7 mouse cellular contexts compared by ENCODE assay signal in the genomic region with DNA sequence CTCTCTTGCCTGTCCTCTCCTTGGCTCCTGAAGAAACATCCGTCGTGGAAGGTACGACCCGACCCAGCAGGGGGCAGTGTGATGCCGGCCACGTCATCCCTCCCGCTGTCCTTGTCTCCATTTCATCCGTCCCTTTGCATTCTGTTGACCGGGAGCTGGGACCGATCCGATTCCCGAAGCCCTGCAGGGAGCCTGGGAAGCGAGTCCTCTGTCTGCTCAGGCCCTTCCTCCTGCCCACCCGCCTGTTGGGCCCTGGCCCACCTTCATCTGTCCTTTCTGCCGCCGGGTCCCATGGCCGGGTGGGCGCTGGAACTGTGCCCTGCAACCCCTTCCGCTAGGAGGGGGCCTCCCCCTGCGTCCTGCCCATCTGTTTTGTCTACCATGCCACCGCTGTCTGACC. TPM values are rescaled to one million over a fixed set of nuclear protein-coding genes. Genes with fewer than 3 reads are reported as not detected.
DNase-seq lines count a peak whose midpoint lies in the region; ATAC-seq lines count a peak whose summit lies in the region.

No protein-coding gene starts in this region.

- DNase-seq in adipocyte (ENCODE audit: low spot score), result peak; percentile 73
- peak; percentile 70 for DNase-seq in cerebellum, adult 9-11 months
- DNase-seq in gastrocnemius, adult 18-20 months (ENCODE audit: low spot score), result peak; percentile 87
- DNase-seq in hindbrain, embryonic 14.5 days (ENCODE audit: low spot score), result peak; percentile 69
- peak; percentile 79 for DNase-seq in limb, embryonic 11.5 days (ENCODE audit: low spot score)
- peak; percentile 55 for DNase-seq in urinary bladder, adult 2 months (ENCODE audit: low spot score)

- H3K27me3 ChIP-seq in hindbrain, embryonic 14.5 days (ENCODE audit: control insufficient read depth, insufficient read depth, low read length), result no peaks in the 10 kb centered on the region
- no peaks in the 10 kb centered on the region for H3K27me3 ChIP-seq in limb, embryonic 11.5 days (ENCODE audit: control insufficient read depth, insufficient read depth, low read length)
- no peaks in the 10 kb centered on the region for H3K27me3 ChIP-seq in midbrain, embryonic 16.5 days (ENCODE audit: control insufficient read depth, insufficient read depth, low read depth, low read length)

- H3K9me3 ChIP-seq in hindbrain, embryonic 14.5 days (ENCODE audit: control insufficient read depth, low read length), result no peaks in the 10 kb centered on the region
- H3K9me3 ChIP-seq in limb, embryonic 11.5 days (ENCODE audit: control insufficient read depth, low read length), result no peaks in the 10 kb centered on the region
- H3K9me3 ChIP-seq in midbrain, embryonic 16.5 days (replicated peaks; ENCODE audit: control insufficient read depth, low read length, poor library complexity, severe bottlenecking), result no peaks in the 10 kb centered on the region

- H3K4me2 ChIP-seq in hindbrain, embryonic 14.5 days (replicated peaks), result peak overlapping the region; percentile 35; the same call in 1 of the 2 replicates
- H3K4me2 ChIP-seq in limb, embryonic 11.5 days (ENCODE audit: low read depth, severe bottlenecking), result peak overlapping the region; percentile 32
- peak overlapping the region; percentile 48 for H3K4me2 ChIP-seq in midbrain, embryonic 16.5 days (ENCODE audit: low read length)

- peaks cover 14% of the 10 kb centered on the region for H3K4me1 ChIP-seq in hindbrain, embryonic 14.5 days (replicated peaks; ENCODE audit: control insufficient read depth, insufficient read depth, low read length)
- H3K4me1 ChIP-seq in limb, embryonic 11.5 days (ENCODE audit: control insufficient read depth, insufficient read depth, low read length), result peaks cover 20% of the 10 kb centered on the region
- peaks cover 22% of the 10 kb centered on the region for H3K4me1 ChIP-seq in midbrain, embryonic 16.5 days (ENCODE audit: control insufficient read depth, insufficient read depth, low read length)

- no peak overlapping the region for H3K4me3 ChIP-seq in hindbrain, embryonic 14.5 days (replicated peaks; ENCODE audit: low read length)
- 0 out of 2 replicates have a peak overlapping the region, but pooled peaks have one; percentile 5 for H3K4me3 ChIP-seq in limb, embryonic 11.5 days (ENCODE audit: low read depth, low read length)
- peak overlapping the region; percentile 19; the same call in 1 of the 2 replicates for H3K4me3 ChIP-seq in midbrain, embryonic 16.5 days (ENCODE audit: low read depth, low read length)

- WGBS in hindbrain, embryonic 14.5 days, result 26% methylated on average over 21 of the region's 21 CpGs
- WGBS in limb, embryonic 11.5 days, result 33% methylated on average over 21 of the region's 21 CpGs
- WGBS in midbrain, embryonic 16.5 days, result 27% methylated on average over 21 of the region's 21 CpGs

- no peak for ATAC-seq in hindbrain, embryonic 14.5 days (ENCODE audit: low FRiP score)
- no peak for ATAC-seq in limb, embryonic 11.5 days (ENCODE audit: insufficient number of reproducible peaks, low FRiP score, low TSS enrichment, low read depth)
- no peak for ATAC-seq in midbrain, embryonic 16.5 days

- peak overlapping the region; percentile 24; the same call in 1 of the 2 replicates for H3K9ac ChIP-seq in hindbrain, embryonic 14.5 days
- no peak overlapping the region for H3K9ac ChIP-seq in limb, embryonic 11.5 days (ENCODE audit: low read length)
- H3K9ac ChIP-seq in midbrain, embryonic 16.5 days (ENCODE audit: low read depth, low read length), result peak overlapping the region; percentile 61

- H3K27ac ChIP-seq in hindbrain, embryonic 14.5 days, result no peak overlapping the region
- H3K27ac ChIP-seq in limb, embryonic 11.5 days (replicated peaks; ENCODE audit: low read depth, low read length), result no peak overlapping the region
- H3K27ac ChIP-seq in midbrain, embryonic 16.5 days (ENCODE audit: low read length), result peak overlapping the region; percentile 26; the same call in 1 of the 2 replicates

- peaks cover 23% of the 10 kb centered on the region for H3K36me3 ChIP-seq in hindbrain, embryonic 14.5 days (replicated peaks; ENCODE audit: control insufficient read depth, insufficient read depth)
- peaks cover 4% of the 10 kb centered on the region; the same call in 1 of the 2 replicates for H3K36me3 ChIP-seq in limb, embryonic 11.5 days (ENCODE audit: control insufficient read depth, insufficient read depth, low read length)
- H3K36me3 ChIP-seq in midbrain, embryonic 16.5 days (ENCODE audit: control insufficient read depth, insufficient read depth, low read length), result peaks cover 12% of the 10 kb centered on the region

RNA-seq across cellular contexts. Expression of a gene that starts 16.4 kb away (rescaled TPM):
- under 1 TPM; 0.31 to 0.41 TPM for total RNA-seq in gastrocnemius, adult 18-20 months (2021)
- 19.2 and 24.1 TPM in 2 replicates for polyA plus RNA-seq in hindbrain, embryonic 14.5 days (2014; fragmentation: Nextera tagmentation; extraction: Ambion mirVana)
- 14.2 and 15.4 TPM in 2 replicates for polyA plus RNA-seq in limb, embryonic 11.5 days (2014; fragmentation: Nextera tagmentation; extraction: Ambion mirVana)
- polyA plus RNA-seq in midbrain, embryonic 16.5 days (2015; fragmentation: Nextera tagmentation; extraction: Ambion mirVana), result 32.2 and 34.9 TPM in 2 replicates
- 7.5 and 8.5 TPM in 2 replicates for polyA plus RNA-seq in urinary bladder, adult 2 months (2012; rRNA removed)

RNA-seq across cellular contexts. Expression of a gene that starts 41.9 kb away (rescaled TPM):
- 1 to 10 TPM; 3.7 to 4.6 TPM for total RNA-seq in gastrocnemius, adult 18-20 months (2021)
- 31.2 and 34.3 TPM in 2 replicates for polyA plus RNA-seq in hindbrain, embryonic 14.5 days (2014; fragmentation: Nextera tagmentation; extraction: Ambion mirVana)
- 105 and 106 TPM in 2 replicates for polyA plus RNA-seq in limb, embryonic 11.5 days (2014; fragmentation: Nextera tagmentation; extraction: Ambion mirVana)
- 25.8 and 28.2 TPM in 2 replicates for polyA plus RNA-seq in midbrain, embryonic 16.5 days (2015; fragmentation: Nextera tagmentation; extraction: Ambion mirVana)
- polyA plus RNA-seq in urinary bladder, adult 2 months (2012; rRNA removed), result 31.1 and 31.3 TPM in 2 replicates

RNA-seq across cellular contexts. Expression of a gene that starts 58.1 kb away (rescaled TPM):
- total RNA-seq in gastrocnemius, adult 18-20 months (2021), result 1 to 10 TPM; 2.4 to 3.1 TPM
- 9.4 and 9.8 TPM in 2 replicates for polyA plus RNA-seq in hindbrain, embryonic 14.5 days (2014; fragmentation: Nextera tagmentation; extraction: Ambion mirVana)
- polyA plus RNA-seq in limb, embryonic 11.5 days (2014; fragmentation: Nextera tagmentation; extraction: Ambion mirVana), result 0.23 TPM in 1 of 2 replicates, not detected in the other
- polyA plus RNA-seq in midbrain, embryonic 16.5 days (2015; fragmentation: Nextera tagmentation; extraction: Ambion mirVana), result 15.7 and 19.3 TPM in 2 replicates
- 3.2 and 4.0 TPM in 2 replicates for polyA plus RNA-seq in urinary bladder, adult 2 months (2012; rRNA removed)
